ENCODE assay signal across 8 mouse cellular contexts in genomic region chr2:69897618-69898575, GRCm38 (mm10). TPM values are rescaled to one million over a fixed set of nuclear protein-coding genes. Genes with fewer than 3 reads are reported as not detected.
A peak's percentile ranks its signal among the peaks of the same experiment; 100 is the strongest.
DNase-seq lines count a peak whose midpoint lies in the region; ATAC-seq and TF ChIP-seq lines count a peak whose summit lies in the region.

No protein-coding gene starts in this region.

- peak overlapping the region; percentile 88 for H3K4me2 ChIP-seq in hindbrain, embryonic 11.5 days (replicated peaks; ENCODE audit: low read depth, low read length)
- peak overlapping the region; percentile 93 for H3K4me2 ChIP-seq in lung, postnatal 0 days (replicated peaks; ENCODE audit: low read depth, low read length)

- WGBS in hindbrain, embryonic 11.5 days, result under 1% methylated on average over 55 of the region's 55 CpGs
- WGBS in lung, postnatal 0 days, result under 1% methylated on average over 55 of the region's 55 CpGs

- H3K27ac ChIP-seq in hindbrain, embryonic 11.5 days (ENCODE audit: low read depth, low read length), result peak overlapping the region; percentile 87
- H3K27ac ChIP-seq in lung, postnatal 0 days (ENCODE audit: low read length), result peak overlapping the region; percentile 98

- H3K4me1 ChIP-seq in hindbrain, embryonic 11.5 days (replicated peaks; ENCODE audit: control insufficient read depth, insufficient read depth, low read length), result peaks cover 2% of the 10 kb centered on the region; the same call in 1 of the 2 replicates
- no peaks in the 10 kb centered on the region for H3K4me1 ChIP-seq in lung, postnatal 0 days (ENCODE audit: insufficient read depth, low read depth, low read length)

- no peaks in the 10 kb centered on the region for H3K9me3 ChIP-seq in hindbrain, embryonic 11.5 days (ENCODE audit: control insufficient read depth, low read length)
- H3K9me3 ChIP-seq in lung, postnatal 0 days (ENCODE audit: low read length), result no peaks in the 10 kb centered on the region

- H3K36me3 ChIP-seq in hindbrain, embryonic 11.5 days (ENCODE audit: control insufficient read depth, insufficient read depth, low read length), result no peaks in the 10 kb centered on the region
- H3K36me3 ChIP-seq in lung, postnatal 0 days (ENCODE audit: insufficient read depth, low read length), result no peaks in the 10 kb centered on the region

- peak; percentile 71 for ATAC-seq in hindbrain, embryonic 11.5 days (ENCODE audit: low FRiP score)
- peak; percentile 64 for ATAC-seq in lung, postnatal 0 days

- no peak for TF ChIP-seq EP300 in lung, postnatal 0 days (IDR thresholded peaks at IDR 0.05)

- DNase-seq in Muller cell, postnatal 12 days (ENCODE audit: inconsistent ontology term), result peak; percentile 76
- DNase-seq in cerebellum, adult 9-10 months, result peak; percentile 60
- peak; percentile 32 to 49 for DNase-seq in frontal cortex, postnatal 10 days (ENCODE audit: low spot score in 2 of 2)
- peak; percentile 66 for DNase-seq in hindbrain, embryonic 11.5 days (ENCODE audit: low spot score)
- DNase-seq in layer of hippocampus, postnatal 14 days (ENCODE audit: low spot score in 2 of 2), result peak; percentile 38 to 67
- peak; percentile 79 for DNase-seq in lung, postnatal 0 days (ENCODE audit: low spot score)
- DNase-seq in ovary, postnatal 10 days (ENCODE audit: low spot score), result peak; percentile 4
- DNase-seq in thymus, postnatal 0 days (ENCODE audit: low spot score), result peak; percentile 41

- peak overlapping the region; percentile 87 for H3K4me3 ChIP-seq in hindbrain, embryonic 11.5 days (ENCODE audit: low read depth, low read length)
- H3K4me3 ChIP-seq in lung, postnatal 0 days (ENCODE audit: low read depth, low read length), result peak overlapping the region; percentile 100

- no peaks in the 10 kb centered on the region for H3K27me3 ChIP-seq in hindbrain, embryonic 11.5 days (ENCODE audit: control insufficient read depth, insufficient read depth, low read length)
- no peaks in the 10 kb centered on the region for H3K27me3 ChIP-seq in lung, postnatal 0 days (replicated peaks; ENCODE audit: insufficient read depth, low read length)

- peak overlapping the region; percentile 94 for H3K9ac ChIP-seq in hindbrain, embryonic 11.5 days (ENCODE audit: low read depth, low read length)
- peak overlapping the region; percentile 96 for H3K9ac ChIP-seq in lung, postnatal 0 days (replicated peaks; ENCODE audit: low read depth)

- peak; percentile 33 for TF ChIP-seq CTCF in lung, postnatal 0 days (IDR thresholded peaks at IDR 0.05)

RNA-seq across cellular contexts. Expression of gene Ubr3, which starts 0.9 kb away (rescaled TPM):
- 16.9 and 18.2 TPM in 2 replicates for polyA plus RNA-seq in hindbrain, embryonic 11.5 days (2014; fragmentation: Nextera tagmentation; extraction: Ambion mirVana)
- total RNA-seq in layer of hippocampus, postnatal 14 days (2021), result 100 to 1,000 TPM; 132 to 136 TPM
- polyA plus RNA-seq in lung, postnatal 0 days (2015; fragmentation: Nextera tagmentation; extraction: Ambion mirVana), result 9.9 and 10.4 TPM in 2 replicates
- 9.0 and 11.0 TPM in 2 replicates for polyA plus RNA-seq in thymus, postnatal 0 days (2015; fragmentation: Nextera tagmentation; extraction: Ambion mirVana)

RNA-seq across cellular contexts. Expression of gene Mettl5, which starts 12.5 kb away (rescaled TPM):
- polyA plus RNA-seq in hindbrain, embryonic 11.5 days (2014; fragmentation: Nextera tagmentation; extraction: Ambion mirVana), result 41.6 and 41.7 TPM in 2 replicates
- total RNA-seq in layer of hippocampus, postnatal 14 days (2021), result 10 to 100 TPM; 13.4 to 16.6 TPM
- polyA plus RNA-seq in lung, postnatal 0 days (2015; fragmentation: Nextera tagmentation; extraction: Ambion mirVana), result 24.1 and 25.6 TPM in 2 replicates
- polyA plus RNA-seq in thymus, postnatal 0 days (2015; fragmentation: Nextera tagmentation; extraction: Ambion mirVana), result 45.1 and 46.9 TPM in 2 replicates

RNA-seq across cellular contexts. Expression of gene Ssb, which starts 36.5 kb away (rescaled TPM):
- polyA plus RNA-seq in hindbrain, embryonic 11.5 days (2014; fragmentation: Nextera tagmentation; extraction: Ambion mirVana), result 408 and 410 TPM in 2 replicates
- total RNA-seq in layer of hippocampus, postnatal 14 days (2021), result 100 to 1,000 TPM; 129 to 149 TPM
- polyA plus RNA-seq in lung, postnatal 0 days (2015; fragmentation: Nextera tagmentation; extraction: Ambion mirVana), result 185 and 187 TPM in 2 replicates
- polyA plus RNA-seq in thymus, postnatal 0 days (2015; fragmentation: Nextera tagmentation; extraction: Ambion mirVana), result 317 and 344 TPM in 2 replicates

Comparison
In these comparisons a context has a peak if more than half of its experiments do, and no peak if none do; other contexts are left out.
1. Peak in every context shown above with its lines: DNase-seq, ATAC-seq, H3K4me3 ChIP-seq and H3K27ac ChIP-seq.
2. DNase-seq: peak in every context shown above with its lines; median percentile 79 in lung, postnatal 0 days; 76 in Muller cell, postnatal 12 days; 66 in hindbrain, embryonic 11.5 days; 60 in cerebellum, adult 9-10 months; 52 in layer of hippocampus, postnatal 14 days; 41 in thymus, postnatal 0 days; 40 in frontal cortex, postnatal 10 days; 4 in ovary, postnatal 10 days.